Mouse (Mus musculus) right cerebral cortex, postnatal 10 days (tissue): ENCODE measurements at regions not wholly inside any gene's neighbourhood (a gene's known extent, or its start where the extent isn't known, plus 50 kb on each side); places are given as distances from the start of the nearest gene placed in this dataset.

Experiments used
- DNase-seq, 2 experiments: peaks; one replicate each; pipeline ENCODE4 v3.0.0; 2021; ENCODE audit warnings: low spot score in 2 of 2

DNA sequence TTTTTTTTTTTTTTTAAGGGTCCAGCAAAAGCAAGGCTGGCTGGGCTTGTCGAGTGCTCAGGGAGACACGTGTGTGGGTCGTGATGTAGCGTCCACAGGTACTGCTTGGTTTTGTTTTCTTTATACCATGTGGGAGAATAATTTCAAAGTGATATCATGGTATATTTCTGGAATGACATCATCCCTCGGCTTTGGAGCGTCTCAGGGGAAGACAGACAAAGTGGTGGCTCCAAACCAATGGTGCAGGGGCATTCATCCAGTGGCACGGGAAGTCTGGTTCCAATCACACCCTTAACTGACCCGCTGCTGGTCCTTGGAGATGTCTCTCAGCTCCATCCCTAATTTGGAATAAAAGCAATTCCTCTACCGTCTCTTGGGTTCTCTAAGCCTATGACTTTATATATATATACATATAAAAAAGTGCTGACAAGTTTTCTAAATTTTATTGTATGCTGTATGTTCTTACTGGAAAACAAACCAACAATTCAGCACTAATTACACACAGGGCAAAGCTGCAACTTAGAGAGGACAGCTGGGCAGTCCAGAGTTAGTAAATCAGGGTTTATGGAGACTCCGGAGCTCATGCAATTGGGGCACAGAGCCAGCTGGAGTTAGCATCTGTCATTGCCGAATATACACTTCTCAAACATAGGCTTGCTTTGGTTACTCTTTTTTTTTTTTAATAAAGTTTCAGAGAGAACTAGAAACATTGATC is 115.3 kb downstream of the Evx1 start:
- peak; percentile 40 to 68 for DNase-seq

DNA sequence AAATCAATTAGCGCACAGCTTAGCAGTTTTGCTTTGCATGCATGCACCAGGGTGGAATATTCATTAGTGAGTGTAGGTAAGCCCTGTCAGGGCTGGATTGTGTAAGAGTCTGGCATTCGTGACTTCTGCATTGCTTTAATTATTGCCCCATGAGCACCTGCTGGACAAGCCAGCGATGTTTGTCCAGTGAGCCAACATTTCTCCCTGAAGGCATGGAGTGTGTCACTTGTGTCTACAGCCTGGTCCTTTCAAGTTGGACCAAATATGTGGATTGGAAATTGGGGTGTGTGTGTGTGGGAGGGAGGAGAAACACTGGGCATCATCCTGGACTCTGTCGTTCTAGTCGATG is 115.9 kb downstream of the Evx1 start:
- DNase-seq, result no peak

DNA sequence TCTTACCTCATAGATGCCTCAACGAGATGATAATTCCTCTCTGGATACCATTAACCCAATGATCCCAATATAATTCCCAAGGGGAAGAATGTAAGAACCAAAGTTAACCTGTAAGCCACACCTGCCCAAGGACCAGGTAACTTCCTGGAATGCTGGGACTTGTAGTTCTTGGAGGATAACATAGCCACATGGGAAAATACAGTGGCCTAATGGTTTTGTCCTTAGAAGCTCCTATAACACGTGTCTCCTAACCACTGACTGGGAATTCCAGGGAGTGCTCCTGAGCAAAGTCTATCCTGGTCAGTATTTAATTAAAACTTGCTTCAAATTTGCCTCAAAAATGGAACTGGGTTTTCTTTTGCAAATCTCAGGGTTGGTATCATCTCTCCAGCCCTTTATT is 119.9 kb downstream of the Evx1 start:
- DNase-seq, result no peak

DNA sequence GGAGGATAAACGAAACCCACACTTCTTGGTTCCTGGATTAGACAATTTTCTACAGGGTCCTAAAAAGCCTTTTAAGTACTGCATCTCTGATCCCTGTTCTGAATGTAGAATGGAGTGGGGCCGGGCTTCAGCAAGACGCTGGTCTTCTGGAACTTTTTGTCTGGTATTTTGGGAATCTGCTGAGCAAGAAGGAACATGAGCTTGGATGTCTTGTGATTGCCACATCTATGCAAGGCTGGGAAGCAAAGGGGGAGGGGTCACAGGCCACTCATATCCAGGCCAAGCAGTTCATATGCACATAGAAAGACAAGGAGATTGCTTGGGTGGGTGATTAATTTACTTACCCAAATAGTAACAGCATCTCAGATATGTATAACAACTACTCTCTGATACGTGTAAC is 121.5 kb downstream of the Evx1 start:
- DNase-seq, result no peak

DNA sequence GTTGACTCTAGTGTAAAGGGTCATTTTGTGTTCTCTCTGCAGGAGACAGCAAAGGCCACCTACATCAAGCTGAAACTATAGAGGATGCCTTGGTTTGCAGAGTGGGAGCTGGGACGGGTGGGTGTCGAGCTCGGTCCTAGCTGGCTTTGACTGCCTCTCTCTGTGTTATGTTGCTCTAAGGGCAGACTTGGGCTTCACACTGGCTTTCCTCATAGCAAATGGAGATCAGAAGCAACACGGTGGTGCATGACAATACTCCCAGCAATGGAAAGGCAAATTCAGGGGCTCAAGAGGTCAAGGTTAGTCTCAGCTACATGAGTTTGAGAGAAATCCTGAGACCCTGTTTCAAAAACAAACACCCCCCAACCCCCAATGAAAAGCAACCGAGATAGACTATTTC is 122.1 kb downstream of the Evx1 start:
- DNase-seq, result no peak

DNA sequence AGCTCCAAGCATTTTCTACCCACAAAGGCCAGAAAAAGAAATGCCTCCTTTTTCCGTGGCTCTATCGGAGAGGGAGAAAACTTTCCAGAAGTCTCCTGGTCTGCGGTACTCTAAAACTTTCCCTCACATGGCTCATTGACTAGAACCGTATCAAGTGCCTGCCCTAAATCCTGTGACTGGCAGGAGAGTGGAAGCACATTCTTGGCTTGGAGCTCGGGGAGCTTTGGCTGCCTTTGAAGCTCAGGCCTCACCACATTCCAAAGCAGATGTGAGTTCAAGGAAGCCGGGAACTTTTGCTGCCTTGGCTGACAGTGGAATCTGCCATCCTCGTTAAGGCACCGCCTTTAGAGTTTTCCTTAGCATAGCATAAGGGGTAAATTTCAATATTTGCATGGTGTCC is 125.1 kb downstream of the Evx1 start:
- no peak for DNase-seq

DNA sequence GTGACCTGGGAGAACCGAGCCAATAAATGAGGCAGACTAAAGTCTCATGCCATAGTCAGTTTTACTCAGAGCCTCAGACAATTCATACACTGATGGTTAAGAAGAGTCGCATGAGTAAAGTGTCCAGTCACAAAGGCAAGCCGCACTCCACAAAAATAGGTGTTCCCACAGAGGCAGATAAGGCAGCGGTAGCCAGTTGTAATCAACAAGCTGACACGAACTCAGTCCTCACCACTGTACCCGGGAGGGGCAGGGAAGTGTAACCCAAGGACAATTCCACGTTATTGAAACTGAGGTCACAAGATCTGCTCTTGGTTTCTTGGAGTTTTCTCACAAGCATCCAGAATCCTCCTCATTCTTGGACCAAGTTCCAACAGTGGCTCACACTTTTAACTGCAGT is 125.9 kb downstream of the Evx1 start:
- DNase-seq, result no peak

DNA sequence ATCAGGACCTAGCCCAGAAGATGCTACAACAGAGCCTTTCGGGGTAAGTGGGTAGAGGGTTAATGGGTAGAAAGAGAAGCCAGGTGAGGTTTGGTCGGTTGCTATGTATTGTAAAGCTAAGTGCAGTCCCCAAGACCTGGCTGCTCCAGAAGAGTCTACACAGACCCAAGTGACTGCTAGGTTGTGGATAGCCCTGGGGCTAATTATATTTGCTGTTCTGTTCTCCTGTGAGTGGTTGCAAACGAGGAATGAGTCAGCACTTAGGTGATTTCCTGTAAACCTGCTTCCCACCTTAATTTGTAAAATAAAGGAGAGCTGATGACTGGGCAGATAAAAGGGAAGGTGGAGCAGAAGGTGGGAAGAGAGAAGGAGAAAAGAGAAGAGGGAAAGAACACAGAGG is 126.9 kb downstream of the Evx1 start:
- no peak for DNase-seq

DNA sequence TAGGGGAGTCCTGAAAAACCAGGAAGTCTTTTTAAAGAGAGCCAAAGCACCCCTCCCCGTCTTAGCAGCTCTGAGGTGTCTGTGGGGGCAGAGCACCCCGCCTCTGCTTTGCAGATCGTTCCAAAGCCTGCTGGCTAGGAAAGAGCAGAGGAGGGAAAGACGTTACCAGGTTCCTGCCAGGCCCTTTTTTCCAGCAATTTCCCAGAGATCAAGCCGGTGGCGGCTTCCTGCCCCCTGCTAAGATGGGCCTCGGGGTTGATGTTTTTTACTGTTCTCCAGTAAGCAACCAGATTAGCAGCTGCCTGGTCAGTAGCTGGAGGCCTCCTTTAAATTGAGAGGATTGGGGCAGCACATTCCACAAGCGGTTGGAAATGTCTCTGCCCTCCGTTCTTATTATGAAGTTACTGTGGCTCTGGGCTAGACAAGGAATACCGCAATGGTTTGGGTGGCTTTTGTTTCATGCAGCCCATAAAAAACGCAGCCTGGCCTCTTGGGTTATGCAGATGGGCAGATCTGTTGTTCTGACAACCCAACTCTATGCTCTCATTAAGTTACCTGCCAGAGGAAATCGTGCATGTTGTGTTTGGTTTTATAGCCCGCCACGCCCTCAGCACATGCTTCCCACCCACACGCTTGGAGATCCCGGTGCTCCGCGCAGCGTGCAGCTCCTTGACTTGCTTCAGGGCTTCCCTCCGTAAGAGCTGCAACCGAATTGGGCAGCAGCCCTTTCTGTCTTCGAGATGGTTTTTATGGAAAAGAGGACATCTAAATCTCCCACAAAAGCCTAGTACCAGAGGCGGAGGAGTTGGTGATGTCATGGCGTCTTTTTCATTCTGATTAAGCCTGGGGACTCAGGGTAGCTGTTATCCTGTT is 130.1 kb downstream of the Evx1 start:
- DNase-seq, result peak; percentile 43 to 45

DNA sequence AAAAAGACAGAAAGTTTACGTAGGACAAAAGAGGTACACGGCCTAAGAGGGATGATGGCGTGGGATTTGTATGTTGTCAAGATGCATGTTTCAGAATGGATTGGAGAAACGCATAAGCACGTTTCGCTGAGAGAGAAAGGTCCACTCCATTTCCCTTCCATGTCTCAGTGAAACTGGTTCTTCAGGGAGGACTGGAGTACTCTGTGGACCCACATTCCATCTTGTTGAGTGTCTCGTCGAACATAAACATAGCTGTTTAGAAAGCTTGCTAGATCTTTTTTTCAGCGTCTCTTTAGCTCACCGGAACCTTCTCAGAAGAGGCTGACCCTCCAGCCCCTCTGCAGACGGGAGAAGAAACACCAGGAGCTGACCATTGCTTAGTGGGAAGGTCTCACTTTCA is 145.5 kb downstream of the Evx1 start:
- DNase-seq, result no peak

DNA sequence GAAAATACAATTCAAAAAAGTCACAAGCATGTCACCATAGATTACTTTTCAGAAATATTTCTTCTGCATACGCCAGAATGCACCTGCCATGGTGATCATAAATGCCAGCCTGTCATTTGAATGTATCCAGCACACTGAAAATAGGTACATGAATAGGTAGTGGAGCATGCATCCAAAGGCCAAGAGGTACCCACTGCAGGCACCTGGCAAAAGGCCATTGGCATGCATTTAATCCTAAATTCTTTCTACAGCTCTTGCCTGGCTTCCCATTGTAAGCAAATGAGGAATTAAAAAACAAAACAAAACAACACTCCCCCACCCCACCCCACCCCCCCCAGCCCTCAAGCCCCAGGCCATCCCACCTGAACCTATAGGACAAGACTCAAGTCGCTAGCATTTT is 147.9 kb downstream of the Evx1 start:
- no peak for DNase-seq

DNA sequence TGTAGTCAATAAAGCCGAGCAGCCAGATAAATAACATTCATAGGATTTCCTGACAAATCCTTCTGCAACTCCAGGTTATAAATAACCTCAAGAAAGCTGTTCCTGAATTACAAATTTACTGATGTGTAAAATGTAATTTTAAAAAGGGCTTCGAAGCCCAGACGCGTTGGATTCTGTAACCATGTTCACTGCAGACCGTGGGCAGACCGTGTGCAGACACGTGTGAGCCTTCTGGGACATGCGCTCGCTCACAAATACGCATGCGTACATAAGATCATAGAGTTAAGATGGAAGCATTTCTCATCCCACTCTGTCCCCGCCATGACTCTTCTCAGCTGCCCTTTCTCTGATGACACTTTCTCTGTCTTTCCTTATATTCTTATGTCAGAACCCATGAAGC is 150.1 kb downstream of the Evx1 start:
- peak; percentile 73 to 86 for DNase-seq

DNA sequence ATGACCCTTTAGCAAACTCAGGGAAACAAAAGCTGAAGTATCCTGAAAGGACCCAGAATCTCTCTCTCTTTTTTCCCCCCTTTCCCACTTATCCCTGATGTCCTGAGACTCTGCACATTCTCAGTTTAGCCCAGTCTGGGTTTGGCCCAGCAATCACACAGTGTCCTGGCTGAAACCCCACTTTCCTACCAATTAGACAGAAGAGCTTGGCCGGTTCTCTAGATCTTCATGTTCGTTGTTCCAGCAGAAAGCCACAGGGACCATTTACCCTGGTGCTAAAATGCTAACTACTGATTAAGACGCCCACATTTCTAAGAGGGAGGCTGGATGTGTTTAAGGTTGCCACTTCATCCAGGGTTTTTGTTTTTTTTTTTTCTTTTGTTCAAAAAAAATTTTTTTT is 151.3 kb downstream of the Evx1 start:
- no peak for DNase-seq

DNA sequence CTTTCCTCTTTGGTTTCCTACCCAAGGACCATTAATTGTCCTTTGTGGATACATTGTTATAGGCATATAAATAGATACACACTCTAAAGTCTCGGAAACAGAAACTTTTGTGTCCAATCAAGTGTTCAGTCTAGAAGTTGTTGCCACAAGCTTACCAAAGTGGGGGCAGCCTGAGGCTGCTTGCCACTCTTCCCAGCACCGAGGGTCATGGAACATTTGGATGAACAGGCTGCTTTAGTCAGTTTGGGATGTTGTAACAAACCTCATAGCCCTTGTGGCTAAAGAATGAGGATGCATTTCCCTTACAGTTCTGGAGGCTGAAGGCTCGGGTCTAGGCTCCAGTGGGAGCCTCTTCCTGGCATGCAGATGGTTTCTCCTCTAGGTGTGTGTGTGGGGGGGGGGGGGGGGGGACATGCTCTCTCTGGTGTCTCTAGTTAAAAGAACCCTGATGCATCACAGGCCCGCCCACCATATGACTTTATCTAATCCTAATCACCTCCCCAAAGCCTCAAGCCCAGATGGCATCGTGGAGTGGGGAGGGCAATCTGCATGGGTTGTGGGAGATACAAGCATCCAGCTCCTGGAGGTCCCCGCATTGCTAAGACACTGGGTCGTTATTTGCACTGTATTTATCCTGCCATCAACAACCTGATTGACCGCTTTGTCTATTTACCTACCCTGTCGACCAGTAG is 152.7 kb downstream of the Evx1 start:
- DNase-seq, result no peak

DNA sequence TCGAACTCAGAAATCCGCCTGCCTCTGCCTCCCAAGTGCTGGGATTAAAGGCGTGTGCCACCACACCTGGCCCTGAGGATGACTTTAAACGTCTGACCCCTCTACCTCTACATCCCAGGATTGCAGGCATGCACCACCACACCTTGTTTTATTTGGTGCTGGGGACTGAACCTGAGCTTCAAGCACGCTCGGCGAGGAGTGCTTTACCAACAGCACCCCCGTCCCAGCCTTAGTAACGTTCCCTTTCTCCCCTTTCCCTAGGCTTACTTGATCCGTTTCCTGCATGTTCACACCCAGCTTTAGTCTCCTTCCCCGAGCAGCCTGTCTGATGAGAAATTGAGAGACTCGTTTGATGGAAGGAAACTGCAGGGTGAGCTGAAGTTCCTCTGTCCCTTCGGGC is 157.5 kb downstream of the Evx1 start:
- no peak for DNase-seq

DNA sequence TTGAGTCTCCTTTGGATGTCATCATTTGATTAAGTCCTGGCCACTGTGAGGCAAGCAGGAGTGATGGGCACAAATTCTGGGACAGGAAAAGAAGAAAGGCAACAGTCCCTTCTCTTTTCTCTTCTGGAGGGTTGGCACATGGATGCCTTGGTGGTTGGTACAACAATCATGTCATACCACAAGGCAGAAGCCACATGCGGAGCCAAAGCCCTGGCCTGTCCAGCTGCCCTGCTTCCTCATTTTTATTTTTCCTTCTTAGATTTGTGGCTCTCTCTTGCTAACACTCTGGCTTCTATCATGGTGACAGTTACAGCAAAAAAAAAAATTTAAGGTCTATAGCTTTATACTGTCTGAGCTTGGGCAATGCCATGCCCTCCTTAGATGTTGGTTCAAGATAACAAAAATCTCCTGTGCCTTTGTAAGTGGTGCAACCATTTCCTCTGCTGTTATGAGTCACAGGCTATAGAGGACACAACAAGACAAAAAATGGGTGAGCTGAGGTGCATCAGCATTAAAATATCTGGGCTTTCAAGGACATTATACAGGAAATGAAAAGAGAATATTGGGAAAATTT is 158.2 kb downstream of the Evx1 start:
- DNase-seq, result no peak

DNA sequence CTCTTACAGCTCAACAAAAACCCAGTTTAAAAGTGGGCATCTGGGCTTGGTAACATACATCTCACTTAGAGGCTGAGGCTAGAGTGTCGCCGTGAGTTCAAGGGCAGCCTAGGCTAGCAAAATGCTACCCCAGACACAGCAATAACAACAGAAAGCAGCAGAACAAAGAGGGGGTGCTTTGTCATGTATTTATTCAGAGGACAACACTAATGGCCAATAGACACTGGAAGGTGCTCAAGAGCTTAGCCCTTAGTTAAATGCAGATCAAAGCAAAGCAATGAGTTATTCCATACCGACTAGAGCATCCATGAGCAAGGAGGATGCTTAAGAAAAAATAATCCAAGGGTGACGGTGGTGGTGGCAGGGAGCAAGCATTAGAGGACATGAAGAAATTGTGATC is 158.7 kb downstream of the Evx1 start:
- DNase-seq, result no peak

DNA sequence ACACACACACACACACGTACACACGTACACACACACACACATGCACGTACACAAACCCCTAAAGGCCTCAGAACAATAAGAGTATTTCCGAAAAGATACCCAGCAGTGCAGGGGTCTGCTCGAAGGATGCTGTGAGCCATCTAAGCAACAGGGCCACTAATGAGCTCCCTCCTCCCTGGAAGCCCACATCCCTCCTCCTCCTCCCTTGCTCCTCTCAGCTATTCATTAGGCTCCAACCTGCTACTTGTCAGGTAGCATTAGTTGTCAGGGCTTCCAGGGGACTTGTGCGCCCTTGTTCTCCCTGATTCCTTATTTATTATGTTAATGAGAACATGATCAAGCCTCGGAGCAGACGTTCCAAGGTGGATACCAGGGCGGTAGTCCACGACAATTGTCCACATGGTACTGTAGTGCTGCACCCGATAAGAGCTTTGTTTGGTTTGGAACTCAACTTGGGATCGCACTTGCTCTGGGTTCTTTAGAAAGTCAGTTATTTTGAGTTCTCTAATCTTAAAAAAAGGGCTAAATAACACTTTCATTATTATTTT is 159.8 kb downstream of the Evx1 start:
- DNase-seq, result no peak

DNA sequence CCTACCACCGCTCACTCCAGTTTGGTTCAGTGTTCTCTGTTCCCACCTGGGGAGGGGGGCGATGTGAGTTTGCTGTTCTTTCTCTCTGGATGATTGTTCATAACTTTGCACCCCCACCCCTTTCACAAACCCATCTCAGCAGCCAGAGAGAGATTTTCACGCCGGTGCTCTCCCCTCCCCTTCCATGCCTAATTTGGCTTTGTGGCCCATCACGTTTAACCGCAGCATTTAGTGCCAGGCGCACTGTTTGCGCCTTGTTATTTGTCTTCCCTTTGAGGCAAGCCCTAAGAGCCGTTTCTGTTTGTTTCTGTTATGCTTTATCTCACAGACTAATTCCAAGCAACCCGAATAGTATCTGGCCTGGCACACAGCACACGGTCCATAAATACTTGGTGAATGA is 160.6 kb downstream of the Evx1 start:
- DNase-seq, result no peak

DNA sequence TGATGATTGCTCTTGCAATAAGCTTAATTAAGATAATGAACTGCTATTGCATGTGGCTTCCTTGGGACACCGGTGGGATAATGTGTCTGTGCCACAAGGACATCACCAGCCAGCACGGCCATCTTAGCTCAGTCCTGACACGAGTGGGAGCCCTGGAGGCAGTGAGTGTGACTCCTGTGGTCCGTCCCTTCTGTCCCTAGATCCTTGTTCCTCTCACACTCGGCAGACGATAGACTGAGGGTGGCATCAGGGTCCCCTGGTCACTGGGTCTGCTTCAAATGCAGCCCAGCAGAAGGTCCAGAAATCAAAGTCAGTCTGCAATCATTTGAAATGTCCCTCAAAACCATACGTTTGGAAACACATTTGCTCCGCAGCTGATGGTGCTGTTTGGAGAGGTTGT is 162.4 kb downstream of the Evx1 start:
- DNase-seq, result no peak

DNA sequence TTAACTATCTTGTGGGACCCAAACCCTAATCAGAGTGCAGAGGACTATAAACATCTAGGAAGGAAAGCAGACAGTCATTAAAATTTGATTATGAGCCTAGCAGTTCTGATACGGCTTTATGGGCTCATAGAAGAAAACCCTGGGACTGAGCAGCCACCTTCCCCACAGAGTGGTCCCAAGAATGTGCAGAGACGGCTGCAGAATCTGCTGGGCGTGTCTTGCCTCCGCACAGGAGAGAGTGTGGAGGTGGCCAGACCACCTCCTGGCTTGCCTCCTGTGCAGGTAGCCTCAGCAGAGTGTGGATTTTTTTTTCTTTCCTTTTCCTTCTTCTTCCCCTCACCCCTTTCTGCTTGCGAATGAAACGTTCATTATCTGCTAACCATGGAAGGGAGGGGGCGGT is 163.3 kb downstream of the Hibadh start:
- no peak for DNase-seq

DNA sequence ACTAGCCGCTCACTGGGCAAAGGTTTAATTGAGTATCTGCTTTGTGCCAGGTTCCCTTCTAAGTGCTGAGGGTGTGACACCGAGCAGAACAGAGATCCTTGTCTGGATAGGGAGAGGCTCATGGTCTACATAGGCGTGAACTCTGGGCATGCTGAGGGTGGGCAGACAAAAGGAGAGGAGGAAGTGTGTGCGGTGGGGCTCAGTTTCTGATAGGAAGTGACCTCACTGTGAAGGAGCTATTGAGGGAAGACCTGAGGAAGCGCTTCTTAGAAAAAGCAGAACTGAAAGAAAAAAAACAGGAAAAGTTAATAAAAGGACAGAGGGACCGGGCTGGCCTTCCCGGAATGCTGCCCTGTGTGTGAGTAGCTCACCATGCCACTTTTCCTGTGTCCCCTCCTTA is 162.8 kb downstream of the Hibadh start:
- peak; percentile 31 to 34 for DNase-seq
